Mouse (Mus musculus): ENCODE measurements around the gene Inpp5b.

GRCm38 (mm10) chr4:124825371-124825965 lies 83.8 kb downstream of the Inpp5b start:
- no peak for TF ChIP-seq GATA1 (IDR thresholded peaks at IDR 0.05; ENCODE audit: borderline replicate concordance, low read length)
- TF ChIP-seq TAL1 (conservative IDR thresholded peaks at IDR 0.05; ENCODE audit: low read depth, low read length) = no peak
- TF ChIP-seq CTCF (IDR thresholded peaks at IDR 0.05; ENCODE audit: low read depth, low read length) = no peak
- no peak for TF ChIP-seq POLR2AphosphoS5 (IDR thresholded peaks at IDR 0.05; ENCODE audit: insufficient replicate concordance, low read depth, low read length)
- TF ChIP-seq GATA2 (IDR thresholded peaks at IDR 0.05; ENCODE audit: borderline replicate concordance, low read depth, low read length) = no peak
